Mouse (Mus musculus) right cerebral cortex, postnatal 10 days (tissue): ENCODE data around the gene Lamb1.

Experiments used
- DNase-seq, 2 experiments: peaks; one replicate each; pipeline ENCODE4 v3.0.0; 2021; ENCODE audit warnings: low spot score in 2 of 2

Lamb1 gene

DNA sequence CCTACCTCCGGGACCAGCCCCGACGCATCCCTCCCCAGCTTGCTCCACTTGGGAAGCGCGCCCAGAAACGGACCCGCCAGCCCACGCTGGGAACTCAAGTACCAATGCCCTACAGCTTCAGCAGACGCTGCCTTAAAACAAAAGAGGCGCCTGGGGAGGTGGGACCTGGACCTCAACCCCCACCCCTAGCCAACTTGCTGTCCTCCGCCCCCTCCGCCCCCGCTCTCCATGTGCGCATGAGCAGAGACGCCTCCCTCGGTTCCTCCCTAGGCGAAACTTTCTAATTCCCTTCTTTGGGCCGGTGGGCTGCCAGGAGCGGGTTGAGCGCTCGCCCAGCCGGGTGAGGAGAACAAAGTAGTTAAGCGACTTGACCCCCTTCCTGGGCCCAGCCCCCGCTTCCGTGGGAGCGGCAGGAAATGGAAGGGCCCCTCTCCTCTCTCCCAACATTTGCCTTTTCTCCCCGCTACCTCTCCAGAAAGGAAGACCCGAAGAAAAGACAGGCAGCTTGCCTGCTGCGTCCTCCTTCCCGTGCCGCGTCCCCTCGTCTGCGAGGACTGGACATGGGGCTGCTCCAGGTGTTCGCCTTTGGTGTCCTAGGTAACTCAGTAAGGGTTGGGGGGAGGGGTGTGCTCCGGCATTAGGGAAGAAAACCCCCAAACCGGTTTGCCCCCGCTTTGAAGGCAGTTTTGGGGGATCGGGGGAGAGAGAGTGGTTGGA, at the start of gene Lamb1:
Lamb1 (plus strand) TSS at position 230 of the 717 bp plus-strand sequence.
- peak; percentile 48 to 51 for DNase-seq

DNA sequence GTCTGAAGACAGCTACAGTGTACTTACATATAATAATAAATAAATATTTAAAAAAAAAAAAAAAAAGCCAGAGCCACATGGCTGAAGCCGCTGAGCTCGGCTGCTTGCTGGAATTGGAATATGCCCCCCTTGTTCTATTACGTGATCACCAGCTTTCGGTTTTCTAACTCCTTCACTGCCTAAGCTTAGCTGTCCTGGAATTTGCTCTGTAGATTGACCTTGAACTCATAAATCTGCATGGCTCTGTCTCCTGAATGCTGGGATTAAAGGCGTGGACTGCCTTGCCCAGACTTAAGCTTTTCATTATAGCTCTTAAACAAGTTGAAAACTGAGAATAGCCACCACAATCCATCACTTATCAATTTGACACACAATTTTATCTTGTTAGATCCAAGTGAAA, 47.8 kb upstream of the Lamb1 start:
- no peak for DNase-seq

GRCm38 (mm10) chr12:31218774-31219173, 46.3 kb upstream of the Lamb1 start:
- no peak for DNase-seq

DNA sequence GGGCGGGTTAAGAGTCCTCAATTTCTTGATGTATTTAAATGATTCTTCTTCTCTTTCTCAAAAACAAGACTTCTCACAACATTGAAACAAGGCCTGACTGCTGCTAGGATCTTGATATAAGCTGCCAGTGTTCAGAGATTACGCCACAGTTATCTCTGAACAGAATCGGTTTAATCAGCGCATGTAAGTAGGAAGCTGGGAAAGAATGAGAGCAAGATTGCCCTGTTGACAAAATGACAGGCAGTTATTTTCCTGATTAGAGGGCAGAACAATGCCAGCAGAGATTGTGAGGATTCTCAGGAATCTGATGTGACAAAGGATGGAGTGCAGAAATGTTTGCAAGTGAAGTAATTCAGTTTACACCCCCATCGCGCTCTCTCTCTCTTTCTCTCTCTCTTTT, 43.5 kb upstream of the Lamb1 start:
- no peak for DNase-seq

GRCm38 (mm10) chr12:31222282-31222681, 42.8 kb upstream of the Lamb1 start:
- no peak for DNase-seq

DNA sequence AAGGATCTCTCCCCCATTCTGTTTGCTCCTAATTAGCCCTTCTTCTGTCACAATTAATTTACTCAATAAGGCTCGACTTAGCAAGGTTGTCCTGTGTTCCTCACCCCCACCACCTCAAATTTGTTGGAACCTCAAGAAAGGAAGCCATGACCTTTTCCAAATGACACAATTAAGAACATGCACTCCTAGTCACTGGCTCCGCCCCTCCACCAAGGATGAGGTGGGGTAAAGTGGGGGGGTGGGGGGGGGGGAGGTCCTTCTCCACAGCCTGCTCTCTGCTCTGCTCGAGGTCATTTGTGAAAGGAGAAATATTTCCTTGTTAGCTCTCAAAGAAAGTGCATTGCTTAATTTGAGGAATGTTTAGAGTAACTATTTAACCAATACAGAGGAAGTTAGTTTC, 42.3 kb upstream of the Lamb1 start:
- DNase-seq, result no peak

DNA sequence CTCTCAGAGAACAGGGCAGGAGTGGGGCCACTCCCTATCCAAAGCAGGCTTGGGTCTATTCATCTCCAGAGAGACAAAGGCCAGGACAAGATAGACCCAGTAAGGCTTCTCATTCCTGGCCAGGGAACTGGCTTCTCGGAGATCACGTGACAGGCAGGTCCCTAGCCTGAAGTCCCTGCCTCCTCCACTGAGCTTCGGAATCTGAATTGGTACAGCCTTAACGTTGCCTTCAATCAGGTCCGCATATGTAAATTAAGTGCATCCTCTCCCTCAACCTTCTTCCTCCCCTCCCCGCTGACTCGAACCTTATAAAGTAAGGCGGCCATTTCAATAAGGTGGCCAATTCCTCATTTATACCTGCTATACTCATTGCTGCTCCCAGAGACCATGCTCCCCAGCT, 39.6 kb upstream of the Lamb1 start:
- no peak for DNase-seq

GRCm38 (mm10) chr12:31227167-31227566, 37.9 kb upstream of the Lamb1 start:
- no peak for DNase-seq

GRCm38 (mm10) chr12:31228878-31229277, 36.2 kb upstream of the Lamb1 start:
- no peak for DNase-seq

- no peak for DNase-seq
Measured at GRCm38 (mm10) chr12:31232635-31233034, 32.4 kb upstream of the Lamb1 start.

GRCm38 (mm10) chr12:31235018-31235417, 30.0 kb upstream of the Lamb1 start:
- no peak for DNase-seq

DNA sequence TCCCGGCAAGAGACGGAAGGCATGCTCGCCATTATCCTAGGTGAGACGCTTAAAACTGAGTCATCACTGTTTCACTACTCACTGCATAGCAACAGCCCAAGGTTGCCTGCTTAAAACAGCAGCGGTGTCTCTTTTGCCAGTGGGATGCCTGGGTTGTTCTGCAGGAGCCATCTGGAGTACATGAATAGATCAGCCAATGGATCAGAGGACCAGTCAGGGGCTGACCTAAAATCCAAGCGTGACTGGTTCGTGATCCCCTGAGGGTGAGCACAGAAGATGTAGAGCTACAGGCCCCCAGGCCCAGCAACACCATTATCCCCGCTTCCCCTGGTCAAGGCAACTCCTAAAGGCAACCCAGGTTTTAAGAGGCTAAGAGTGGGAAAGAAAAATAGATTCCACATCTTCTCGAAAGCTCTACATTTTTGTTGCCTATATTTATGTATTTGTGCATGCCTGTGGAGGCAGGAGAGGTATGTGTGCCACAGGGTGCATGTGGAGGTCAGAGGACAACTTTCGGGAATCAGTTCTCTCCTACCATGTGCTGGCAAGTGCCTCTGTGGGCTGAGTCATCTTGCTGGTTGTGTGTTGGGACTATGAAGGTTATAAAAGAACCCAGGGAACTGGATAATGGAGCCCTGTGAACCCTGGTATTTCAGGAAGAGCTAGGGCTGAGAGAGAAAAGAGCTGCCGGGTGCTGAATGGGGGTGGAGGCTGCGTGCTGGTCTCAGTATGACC, 28.0 kb upstream of the Lamb1 start:
- DNase-seq, result peak in 1 of 2 experiments; percentile 40

GRCm38 (mm10) chr12:31239031-31239583, 25.9 kb upstream of the Lamb1 start:
- no peak for DNase-seq

GRCm38 (mm10) chr12:31239798-31240197, 25.2 kb upstream of the Lamb1 start:
- DNase-seq, result no peak

DNA sequence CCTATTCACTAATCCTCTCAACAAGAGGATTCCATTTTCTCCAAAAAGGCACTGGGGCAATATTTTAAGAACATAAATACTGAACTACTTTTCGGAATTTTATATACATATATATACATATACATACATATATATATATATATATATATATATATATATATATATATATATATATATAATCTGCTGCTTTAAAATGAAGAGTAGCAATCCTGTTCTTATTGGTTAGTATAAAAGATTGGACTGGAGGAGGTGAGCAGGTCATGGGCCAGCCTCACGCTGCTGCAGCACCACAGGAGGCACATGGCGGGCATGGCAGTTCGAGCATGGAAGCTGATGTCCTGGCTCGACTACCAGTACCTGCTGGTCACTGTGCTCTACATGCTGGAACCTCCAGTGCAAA, 24.6 kb upstream of the Lamb1 start, which contains the start of gene Gm6993:
Gm6993 (plus strand) TSS at position 301 of the 400 bp plus-strand sequence.
- DNase-seq, result no peak

DNA sequence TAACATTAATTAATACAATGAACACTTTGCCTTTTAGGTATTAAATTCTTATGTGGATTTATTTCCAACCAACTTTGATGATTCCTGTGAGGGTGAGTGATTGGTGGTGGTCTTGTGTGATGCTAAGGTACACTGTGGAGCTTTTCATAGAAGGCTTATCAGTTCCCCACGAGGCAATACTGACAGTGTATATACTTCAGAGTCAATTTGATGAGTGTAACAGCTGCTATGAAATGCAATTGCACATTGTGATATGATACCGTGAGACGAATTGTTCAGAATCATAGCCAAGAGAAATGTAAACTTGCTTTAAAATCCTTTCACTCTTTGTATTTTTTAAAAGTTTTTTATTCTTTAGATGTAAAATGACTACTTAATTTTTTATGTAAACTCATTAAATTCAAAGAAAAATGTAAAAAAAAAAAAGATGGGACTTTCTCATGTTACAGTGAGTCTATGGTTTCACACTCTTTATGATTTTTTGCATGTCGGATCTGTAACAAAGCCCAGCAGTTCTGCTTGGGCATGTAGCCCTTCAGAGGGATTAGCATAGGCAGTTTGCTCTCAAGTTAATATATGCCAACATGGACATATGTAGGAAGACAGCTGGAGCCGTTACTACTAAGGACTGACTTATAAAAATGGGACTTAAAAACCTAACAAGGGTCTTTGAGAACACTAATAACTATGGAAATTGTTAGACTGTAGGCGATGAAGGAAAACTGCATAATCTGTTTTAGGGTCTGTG, 23.3 kb upstream of the Lamb1 start:
- no peak for DNase-seq

- DNase-seq, result no peak
Measured at GRCm38 (mm10) chr12:31244001-31244400, 21.0 kb upstream of the Lamb1 start.

DNA sequence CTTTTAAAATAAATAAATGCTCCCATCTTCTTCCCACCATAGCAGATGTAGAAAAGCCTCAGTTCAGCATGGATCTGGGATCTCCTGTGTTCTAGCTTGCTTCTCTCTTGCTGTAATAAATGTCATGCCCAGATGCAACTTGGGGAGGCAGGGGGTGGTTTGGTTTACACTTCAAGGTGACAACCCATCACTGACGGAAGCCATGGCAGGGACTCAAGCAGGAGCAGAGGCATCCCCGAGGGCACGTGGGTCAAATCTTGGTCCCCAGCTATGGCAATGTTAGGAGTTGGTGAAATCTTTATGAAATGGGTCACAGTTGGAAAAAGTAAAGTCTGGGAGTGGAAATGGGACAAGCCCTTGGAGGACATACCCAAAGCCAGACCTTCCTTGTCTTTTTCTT, 20.3 kb upstream of the Lamb1 start:
- no peak for DNase-seq

- DNase-seq, result no peak
Measured at GRCm38 (mm10) chr12:31246153-31246552, 18.9 kb upstream of the Lamb1 start.

DNA sequence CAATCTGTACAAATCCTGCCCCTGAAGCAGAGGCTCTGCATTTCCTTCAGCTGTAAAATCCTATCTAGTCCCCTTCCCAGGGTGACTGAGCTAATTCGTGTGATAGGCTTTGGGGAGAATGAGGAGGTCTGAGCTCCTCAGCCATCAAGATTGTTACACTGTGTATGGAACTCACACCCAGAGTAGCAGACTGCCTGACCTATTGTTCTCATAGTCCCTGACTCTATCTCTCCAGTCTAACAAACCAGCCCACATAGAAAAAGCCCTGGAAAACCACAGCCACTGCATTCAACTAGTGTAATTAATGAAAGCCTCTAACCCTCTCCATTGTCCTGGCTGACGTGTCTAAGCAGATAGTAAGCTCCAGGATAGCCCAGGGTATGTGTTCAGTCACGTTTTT, 18.4 kb upstream of the Lamb1 start:
- DNase-seq, result no peak

- DNase-seq, result no peak
Measured at GRCm38 (mm10) chr12:31248165-31248564, 16.9 kb upstream of the Lamb1 start.

- no peak for DNase-seq
Measured at GRCm38 (mm10) chr12:31248681-31249080, 16.4 kb upstream of the Lamb1 start.
